ENCODE assay signal across 8 mouse cellular contexts in the genomic region with DNA sequence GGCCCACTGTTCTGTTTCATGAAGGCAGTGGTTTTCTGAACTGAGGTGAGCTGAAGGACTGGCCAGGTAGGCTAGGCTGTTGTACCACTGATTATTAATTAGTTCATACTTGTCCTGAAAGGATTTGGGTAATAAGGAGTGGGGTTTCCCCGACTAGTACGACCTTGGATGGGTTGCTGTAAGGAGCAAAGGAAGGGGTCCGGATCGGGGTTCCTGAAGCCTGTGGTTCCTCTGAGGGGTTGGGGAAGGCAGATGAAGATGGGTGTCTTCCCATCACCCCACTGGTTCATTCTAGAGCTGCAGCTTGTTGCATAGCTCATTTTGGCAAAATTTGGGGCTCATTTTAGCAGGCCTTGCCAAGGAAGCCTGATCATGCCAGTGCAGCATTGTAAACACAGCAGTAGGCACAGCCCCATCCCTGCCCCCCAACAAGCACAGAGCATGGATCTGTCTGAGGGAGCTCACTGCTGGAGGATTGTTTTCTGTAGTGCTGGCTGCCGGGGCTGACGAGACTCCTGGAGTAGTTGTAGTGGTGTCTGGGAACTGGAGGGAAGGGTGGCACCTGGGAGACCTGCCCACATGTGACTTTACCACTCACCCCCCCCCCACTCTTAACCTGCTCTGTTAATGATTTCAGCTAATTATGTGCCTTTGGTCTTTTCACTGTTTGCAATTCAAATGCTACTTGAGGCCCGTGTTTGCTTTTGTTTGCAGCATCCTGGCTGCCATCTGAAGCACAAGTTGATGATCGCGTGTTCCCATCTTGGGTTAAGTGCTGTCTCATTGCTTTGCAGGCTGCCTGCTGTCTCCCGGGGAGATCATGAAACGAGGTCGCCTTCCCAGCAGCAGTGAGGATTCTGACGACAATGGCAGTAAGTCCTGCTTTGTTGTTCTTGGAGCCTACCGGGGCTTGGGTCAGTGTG. TPM values are rescaled to one million over a fixed set of nuclear protein-coding genes. Genes with fewer than 3 reads are reported as not detected.
DNase-seq lines count a peak whose midpoint lies in the region; ATAC-seq and TF ChIP-seq lines count a peak whose summit lies in the region.

No protein-coding gene starts in this region.

- H3K27me3 ChIP-seq in heart, adult 2 months (ENCODE audit: control insufficient read depth, insufficient read depth, low read length) = no peaks in the 10 kb centered on the region
- H3K27me3 ChIP-seq in hindbrain, embryonic 14.5 days (ENCODE audit: control insufficient read depth, insufficient read depth, low read length) = no peaks in the 10 kb centered on the region
- no peaks in the 10 kb centered on the region for H3K27me3 ChIP-seq in neural tube, embryonic 14.5 days (ENCODE audit: control insufficient read depth, insufficient read depth, low read length)

- no peaks in the 10 kb centered on the region for H3K9me3 ChIP-seq in hindbrain, embryonic 14.5 days (ENCODE audit: control insufficient read depth, low read length)
- H3K9me3 ChIP-seq in neural tube, embryonic 14.5 days (ENCODE audit: control insufficient read depth, low read length) = no peaks in the 10 kb centered on the region

- H3K27ac ChIP-seq in heart, adult 2 months = peak overlapping the region; percentile 21
- 0 out of 2 replicates have a peak overlapping the region, but pooled peaks have one; percentile 40 for H3K27ac ChIP-seq in hindbrain, embryonic 14.5 days
- peak overlapping the region; percentile 8; the same call in 1 of the 2 replicates for H3K27ac ChIP-seq in neural tube, embryonic 14.5 days (ENCODE audit: low read depth, low read length)

- no peak for TF ChIP-seq EP300 in heart, adult 2 months (IDR thresholded peaks at IDR 0.05; ENCODE audit: insufficient read depth, low read depth, low read length)

- TF ChIP-seq CTCF in heart, adult 2 months (IDR thresholded peaks at IDR 0.05) = no peak

- no peak for ATAC-seq in hindbrain, embryonic 14.5 days (ENCODE audit: low FRiP score)
- peak; percentile 33; the same call in 1 of the 2 replicates for ATAC-seq in neural tube, embryonic 14.5 days (ENCODE audit: low read depth)
- ATAC-seq in erythroid progenitor cell, adult 5-6 weeks (replicated peaks; ENCODE audit: low FRiP score, poor library complexity, severe bottlenecking) = no peak

- H3K36me3 ChIP-seq in heart, adult 2 months (ENCODE audit: control insufficient read depth, insufficient read depth, low read length) = no peaks in the 10 kb centered on the region; the same call in 1 of the 2 replicates
- H3K36me3 ChIP-seq in hindbrain, embryonic 14.5 days (replicated peaks; ENCODE audit: control insufficient read depth, insufficient read depth) = no peaks in the 10 kb centered on the region
- no peaks in the 10 kb centered on the region for H3K36me3 ChIP-seq in neural tube, embryonic 14.5 days (ENCODE audit: control insufficient read depth, insufficient read depth, low read length)

- DNase-seq in heart, adult 2 months = peak in 1 of 2 experiments; percentile 20
- no peak for DNase-seq in heart, adult 8-10 months (ENCODE audit: low spot score)
- DNase-seq in hindbrain, embryonic 14.5 days (ENCODE audit: low spot score) = no peak
- peak; percentile 83 for DNase-seq in layer of hippocampus, adult 9-11 months
- DNase-seq in left cerebral cortex, postnatal 10 days (ENCODE audit: extremely low spot score in 1 of 2, low spot score in 2 of 2) = no peak
- DNase-seq in gastrocnemius, postnatal 36 days = no peak

- intact Hi-C loops in heart, adult 2 months (cut with DNase I) = no loop called here
- intact Hi-C loops in left cerebral cortex, postnatal 10 days (cut with DNase I) = no loop called here
- intact Hi-C loops in gastrocnemius, postnatal 36 days (cut with DNase I) = no loop called here

- 56% methylated on average over 14 of the region's 14 CpGs for WGBS in heart, adult 2 months
- 32% methylated on average over 14 of the region's 14 CpGs for WGBS in hindbrain, embryonic 14.5 days
- 26% methylated on average over 14 of the region's 14 CpGs for WGBS in neural tube, embryonic 14.5 days

- no peak overlapping the region for H3K4me3 ChIP-seq in heart, adult 2 months
- H3K4me3 ChIP-seq in hindbrain, embryonic 14.5 days (replicated peaks; ENCODE audit: low read length) = no peak overlapping the region
- no peak overlapping the region for H3K4me3 ChIP-seq in neural tube, embryonic 14.5 days (ENCODE audit: low read depth, low read length)

- TF ChIP-seq POLR2A in heart, adult 2 months (IDR thresholded peaks at IDR 0.05; ENCODE audit: insufficient read depth, low read depth, low read length) = no peak

- peaks cover 28% of the 10 kb centered on the region for H3K4me1 ChIP-seq in heart, adult 2 months (ENCODE audit: control insufficient read depth, insufficient read depth, low read length)
- peaks cover 20% of the 10 kb centered on the region for H3K4me1 ChIP-seq in hindbrain, embryonic 14.5 days (replicated peaks; ENCODE audit: control insufficient read depth, insufficient read depth, low read length)
- H3K4me1 ChIP-seq in neural tube, embryonic 14.5 days (ENCODE audit: control insufficient read depth, insufficient read depth, low read length) = peaks cover 16% of the 10 kb centered on the region

- no peak overlapping the region for H3K4me2 ChIP-seq in hindbrain, embryonic 14.5 days (replicated peaks)
- no peak overlapping the region for H3K4me2 ChIP-seq in neural tube, embryonic 14.5 days (ENCODE audit: low read depth, low read length)

- H3K79me2 ChIP-seq in heart, adult 2 months (replicated peaks; ENCODE audit: control insufficient read depth, insufficient read depth, low read length) = peaks cover 5% of the 10 kb centered on the region; the same call in 1 of the 2 replicates

- no peak overlapping the region; the same call in 1 of the 2 replicates for H3K9ac ChIP-seq in heart, adult 2 months (ENCODE audit: low read depth, low read length)
- peak overlapping the region; percentile 25; the same call in 1 of the 2 replicates for H3K9ac ChIP-seq in hindbrain, embryonic 14.5 days
- H3K9ac ChIP-seq in neural tube, embryonic 14.5 days (replicated peaks; ENCODE audit: low read depth, low read length) = no peak overlapping the region

RNA-seq across cellular contexts. Expression of a gene that starts 25.1 kb away (rescaled TPM):
- total RNA-seq in heart, adult 2 months (2021) = 10 to 100 TPM; 28.5 to 38.6 TPM
- 10.1 and 24.0 TPM in 2 replicates for polyA plus RNA-seq in heart, adult 2 months (2012; rRNA removed)
- 10 to 100 TPM; 26.5 to 40.1 (median 28.9) TPM for total RNA-seq in heart, adult 8-10 months (2022)
- 13.3 and 16.6 TPM in 2 replicates for polyA plus RNA-seq in hindbrain, embryonic 14.5 days (2014; fragmentation: Nextera tagmentation; extraction: Ambion mirVana)
- 11.6 and 13.8 TPM in 2 replicates for polyA plus RNA-seq in neural tube, embryonic 14.5 days (2014; fragmentation: Nextera tagmentation; extraction: Ambion mirVana)
- total RNA-seq in erythroid progenitor cell, adult 5-6 weeks (2015; ENCODE audit: low replicate concordance) = 35.0 and 40.2 TPM in 2 replicates
- total RNA-seq in erythroid progenitor cell, adult 5-6 weeks (2017; ENCODE audit: low replicate concordance) = 34.0 and 38.2 TPM in 2 replicates
- total RNA-seq in left cerebral cortex, postnatal 10 days (2021) = 10 to 100 TPM; 23.0 to 25.3 TPM
- total RNA-seq in gastrocnemius, postnatal 36 days (2021) = 10 to 100 TPM; 21.3 to 25.4 TPM
